Mouse (Mus musculus): ENCODE measurements around the gene Atxn7l3b.

The Atxn7l3b gene

GRCm38 (mm10) chr10:112876655-112877393, 52.0 kb downstream of the Atxn7l3b start:
- DNase-seq (ENCODE audit: inconsistent age in 2 of 2, low spot score in 1 of 2), result no peak
